Mouse (Mus musculus): ENCODE measurements around the gene Lect2.

Gene Lect2

GRCm38 (mm10) chr13:56555957-56556356, 7.7 kb upstream of the Lect2 start:
- no peak for DNase-seq (ENCODE audit: low spot score in 2 of 2)

- no peak for DNase-seq (ENCODE audit: low spot score in 2 of 2)
Measured at GRCm38 (mm10) chr13:56554409-56554808, 6.1 kb upstream of the Lect2 start.

- DNase-seq (ENCODE audit: low spot score in 2 of 2) = no peak
Measured at GRCm38 (mm10) chr13:56553923-56554322, 5.6 kb upstream of the Lect2 start.

GRCm38 (mm10) chr13:56551661-56552060, 3.4 kb upstream of the Lect2 start:
- no peak for DNase-seq (ENCODE audit: low spot score in 2 of 2)

- DNase-seq (ENCODE audit: low spot score in 2 of 2) = no peak
Measured at GRCm38 (mm10) chr13:56550574-56550973, 2.3 kb upstream of the Lect2 start.

GRCm38 (mm10) chr13:56549364-56549763, 1.1 kb upstream of the Lect2 start:
- DNase-seq (ENCODE audit: low spot score in 2 of 2) = no peak

GRCm38 (mm10) chr13:56544956-56545355, 3.3 kb downstream of the Lect2 start:
- no peak for DNase-seq (ENCODE audit: low spot score in 2 of 2)

GRCm38 (mm10) chr13:56543805-56544204, 4.5 kb downstream of the Lect2 start:
- DNase-seq (ENCODE audit: low spot score in 2 of 2) = no peak

GRCm38 (mm10) chr13:56539846-56540245, 8.5 kb downstream of the Lect2 start:
- peak in 1 of 2 experiments; percentile 51 for DNase-seq (ENCODE audit: low spot score in 2 of 2)

GRCm38 (mm10) chr13:56537026-56537425, 11.3 kb downstream of the Lect2 start:
- no peak for DNase-seq (ENCODE audit: low spot score in 2 of 2)

GRCm38 (mm10) chr13:56535570-56535969, 12.7 kb downstream of the Lect2 start:
- DNase-seq (ENCODE audit: low spot score in 2 of 2) = no peak

GRCm38 (mm10) chr13:56534931-56535330, 13.4 kb downstream of the Lect2 start:
- DNase-seq (ENCODE audit: low spot score in 2 of 2) = no peak

GRCm38 (mm10) chr13:56529685-56530084, 18.6 kb downstream of the Lect2 start:
- no peak for DNase-seq (ENCODE audit: low spot score in 2 of 2)

GRCm38 (mm10) chr13:56529031-56529430, 19.3 kb downstream of the Lect2 start:
- no peak for DNase-seq (ENCODE audit: low spot score in 2 of 2)

GRCm38 (mm10) chr13:56528281-56528680, 20.0 kb downstream of the Lect2 start:
- DNase-seq (ENCODE audit: low spot score in 2 of 2) = no peak

- no peak for DNase-seq (ENCODE audit: low spot score in 2 of 2)
Measured at GRCm38 (mm10) chr13:56527846-56528245, 20.5 kb downstream of the Lect2 start.

- DNase-seq (ENCODE audit: low spot score in 2 of 2) = no peak
Measured at GRCm38 (mm10) chr13:56526871-56527270, 21.4 kb downstream of the Lect2 start.

- no peak for DNase-seq (ENCODE audit: low spot score in 2 of 2)
Measured at GRCm38 (mm10) chr13:56522821-56523167, 25.5 kb downstream of the Lect2 start.

GRCm38 (mm10) chr13:56522081-56522820, 26.1 kb downstream of the Lect2 start, which contains the start of gene Fbxl21:
Fbxl21 (plus strand) TSS chr13:56522472.
- DNase-seq (ENCODE audit: low spot score in 2 of 2) = peak; percentile 64 to 91

GRCm38 (mm10) chr13:56516816-56517215, 31.5 kb downstream of the Lect2 start:
- DNase-seq (ENCODE audit: low spot score in 2 of 2) = no peak

- no peak for DNase-seq (ENCODE audit: low spot score in 2 of 2)
Measured at GRCm38 (mm10) chr13:56516311-56516710, 32.0 kb downstream of the Lect2 start.

- DNase-seq (ENCODE audit: low spot score in 2 of 2) = no peak
Measured at GRCm38 (mm10) chr13:56513595-56513994, 34.7 kb downstream of the Lect2 start.

GRCm38 (mm10) chr13:56509796-56510195, 38.5 kb downstream of the Lect2 start:
- DNase-seq (ENCODE audit: low spot score in 2 of 2) = no peak

Data from spleen, postnatal 10 days (tissue).